Mouse (Mus musculus): ENCODE measurements around the gene Ints5.

DNA sequence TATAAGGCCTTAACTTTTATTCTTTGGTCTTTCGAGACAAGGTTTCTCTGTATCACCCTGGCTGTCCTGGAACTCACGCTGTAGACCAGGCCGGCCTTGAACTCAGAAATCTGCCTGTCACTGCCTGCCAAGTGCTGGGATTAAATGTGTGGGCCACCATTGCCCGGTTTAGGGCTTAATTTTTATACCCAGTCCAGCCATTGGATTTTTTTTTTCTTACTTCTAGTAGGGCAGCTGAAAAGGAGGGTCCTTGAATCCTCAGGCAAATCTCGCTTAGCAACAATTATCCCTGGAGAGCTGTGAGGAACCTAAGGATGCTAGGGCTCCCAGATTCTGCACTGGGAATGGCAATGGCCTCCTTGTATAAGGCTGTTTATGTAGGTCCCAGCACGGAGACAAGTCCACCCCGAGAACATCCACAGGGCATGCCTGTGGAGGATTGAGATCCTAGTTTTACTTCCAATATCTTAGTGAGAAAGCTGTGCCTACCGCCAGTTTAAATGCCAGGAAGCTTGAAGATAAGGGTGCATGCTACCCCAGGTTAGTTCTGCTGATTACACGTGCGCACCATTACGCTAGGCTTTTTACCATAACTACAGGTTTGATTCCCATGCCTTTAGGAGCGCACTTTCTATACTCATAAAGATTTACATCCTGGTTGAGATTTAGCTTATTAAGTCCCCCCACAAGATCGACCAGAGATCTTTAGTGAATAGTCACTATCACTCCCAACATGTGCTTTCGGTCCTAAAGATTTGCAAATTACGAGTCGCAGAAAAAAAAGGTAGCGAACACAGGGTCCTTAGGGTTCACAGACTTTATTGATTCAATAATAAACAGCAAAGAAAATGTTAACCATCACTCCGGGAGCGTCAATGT lies 5.0 kb upstream of the Ints5 start:
- no peak for TF ChIP-seq CTCF (IDR thresholded peaks at IDR 0.05; ENCODE audit: borderline replicate concordance, insufficient read depth, low read depth, low read length)
- TF ChIP-seq POLR2A (IDR thresholded peaks at IDR 0.05; ENCODE audit: borderline replicate concordance, insufficient read depth, low read length): no peak

Data from cerebellum, adult 2 months (tissue).